Mouse (Mus musculus) cerebellum, adult 2 months (tissue): ENCODE measurements around the gene Aire.
"Not testable (repeated sequence)": the region's sequence is repeated elsewhere in the genome, so short reads cannot be mapped to it uniquely, and the experiment has no call there.

Experiments used
- CTCF ChIP-seq: fragments of 200-500 bp; IDR thresholded peaks from 2 replicates; pipeline ENCODE4 v1.5.1; 2011; ENCODE audit warnings: low read depth, mild to moderate bottlenecking, control low read depth, low read length, moderate library complexity, borderline replicate concordance; ENCODE audit not compliant: insufficient read depth
- POLR2A ChIP-seq: fragments of 200-500 bp; IDR thresholded peaks from 2 replicates; pipeline ENCODE4 v1.6.1; 2011; ENCODE audit warnings: low read length, control low read depth, borderline replicate concordance; ENCODE audit not compliant: insufficient read depth

- TF ChIP-seq CTCF, POLR2A: not testable (repeated sequence)
These were observed 23.4 kb downstream of the Aire start for GRCm38 (mm10) chr10:78019984-78020383.
